Mouse (Mus musculus) heart, embryonic 15.5 days (tissue): ENCODE data around the gene Krtap21-1. TPM values are rescaled to one million over a fixed set of nuclear protein-coding genes. Genes with fewer than 3 reads are reported as not detected.
A peak's percentile ranks its signal among the peaks of the same experiment; 100 is the strongest.

Source experiments
- ATAC-seq: fragments of 200-750 bp; cut with Nextera tagmentation; replicated peaks from 2 replicates; pipeline ENCODE4 v1.8.0; 2017; ENCODE audit warnings: low read depth, moderate TSS enrichment; ENCODE audit not compliant: insufficient number of reproducible peaks, insufficient read depth, low FRiP score
- H3K27ac ChIP-seq: fragments of 300-500 bp; sonication (generic); 2 replicates; pipeline ENCODE4 v1.5.1; 2015; ENCODE audit warnings: mild to moderate bottlenecking, inconsistent platforms
- H3K27me3 ChIP-seq: fragments of 300-500 bp; sonication (generic); 2 replicates; pipeline ENCODE4 v1.6.1; 2015; ENCODE audit warnings: inconsistent platforms
- H3K36me3 ChIP-seq: fragments of 300-500 bp; sonication (generic); 2 replicates; pipeline ENCODE4 v1.6.1; 2015; ENCODE audit warnings: mild to moderate bottlenecking, inconsistent platforms
- H3K4me1 ChIP-seq: fragments of 300-500 bp; sonication (generic); replicated peaks from 2 replicates; pipeline ENCODE4 v1.6.1; 2015; ENCODE audit warnings: inconsistent platforms
- H3K4me2 ChIP-seq: fragments of 300-500 bp; sonication (generic); 2 replicates; pipeline ENCODE4 v1.6.1; 2015; ENCODE audit warnings: inconsistent platforms, mild to moderate bottlenecking, moderate library complexity
- H3K4me3 ChIP-seq: fragments of 300-500 bp; sonication (generic); 2 replicates; pipeline ENCODE4 v1.5.1; 2015; ENCODE audit warnings: mild to moderate bottlenecking, inconsistent platforms
- H3K9ac ChIP-seq: fragments of 300-500 bp; sonication (generic); 2 replicates; pipeline ENCODE4 v1.6.1; 2015; ENCODE audit warnings: mild to moderate bottlenecking, inconsistent platforms
- H3K9me3 ChIP-seq: fragments of 300-500 bp; sonication (generic); replicated peaks from 2 replicates; pipeline ENCODE4 v1.6.1; 2016; ENCODE audit warnings: inconsistent platforms
- WGBS: fragments of 180-500 bp; shearing (Covaris S2); methylation state at CpG from one replicate; pipeline ENCODE4 v1.1.7; 2015; ENCODE audit warnings: mixed read lengths; 5-methylcytosine and 5-hydroxymethylcytosine counted together
- polyA plus RNA-seq: library from polyadenylated mRNA; unstranded; fragments of >200 nt; fragmentation: Nextera tagmentation; extraction: Ambion mirVana; gene quantifications from 2 replicates; pipeline ENCODE4 v1.2.1, GENCODE M21; 2015

Gene Krtap21-1
- not detected in 2 replicates for polyA plus RNA-seq

GRCm38 (mm10) chr16:89403768-89404167, at the start of gene Krtap21-1:
TSS of gene Krtap21-1 (minus strand) at chr16:89403868.
- H3K4me2 ChIP-seq: no peak within 1 kb of the TSS
- H3K4me3 ChIP-seq: no peak within 1 kb of the TSS
- H3K9ac ChIP-seq: no peak within 1 kb of the TSS
- ATAC-seq: no peak
- WGBS: 79% methylated on average over 2 of the region's 2 CpGs
- no peaks in the 10 kb centered on the region for H3K4me1 ChIP-seq
- no peak within 1 kb of the TSS for H3K27ac ChIP-seq
- H3K36me3 ChIP-seq: no peaks in the 10 kb centered on the region
- H3K27me3 ChIP-seq: no peaks in the 10 kb centered on the region
- no peaks in the 10 kb centered on the region for H3K9me3 ChIP-seq

GRCm38 (mm10) chr16:89429586-89429985, 25.9 kb upstream of the Krtap21-1 start:
- Histone ChIP-seq H3K9ac (no peak overlapping the region), H3K4me1 (peaks cover 3% of the 10 kb centered on the region; the same call in 1 of the 2 replicates), H3K36me3 (no peaks in the 10 kb centered on the region), H3K4me2 (no peak overlapping the region), H3K4me3 (no peak overlapping the region), H3K27me3 (no peaks in the 10 kb centered on the region), H3K9me3 (no peaks in the 10 kb centered on the region), H3K27ac (no peak overlapping the region)
- WGBS: 56% methylated on average over 2 of the region's 2 CpGs
- ATAC-seq: no peak

GRCm38 (mm10) chr16:89425310-89425709, 21.6 kb upstream of the Krtap21-1 start:
- no peaks in the 10 kb centered on the region for H3K9me3 ChIP-seq
- peak overlapping the region; percentile 51 for H3K27ac ChIP-seq
- no peak overlapping the region for H3K9ac ChIP-seq
- H3K4me2 ChIP-seq: no peak overlapping the region
- 30% methylated on average over 5 of the region's 5 CpGs for WGBS
- peaks cover 3% of the 10 kb centered on the region; the same call in 1 of the 2 replicates for H3K4me1 ChIP-seq
- ATAC-seq: peak; percentile 87
- no peak overlapping the region for H3K4me3 ChIP-seq
- no peaks in the 10 kb centered on the region for H3K36me3 ChIP-seq
- H3K27me3 ChIP-seq: no peaks in the 10 kb centered on the region

GRCm38 (mm10) chr16:89420011-89420410, 16.3 kb upstream of the Krtap21-1 start, which contains the start of gene Krtap6-2:
TSS of gene Krtap6-2 (minus strand) at chr16:89420111.
- H3K9ac ChIP-seq: no peak within 1 kb of the TSS
- H3K27ac ChIP-seq: no peak within 1 kb of the TSS
- no peak within 1 kb of the TSS for H3K4me3 ChIP-seq
- no peaks in the 10 kb centered on the region for H3K4me1 ChIP-seq
- no peaks in the 10 kb centered on the region for H3K36me3 ChIP-seq
- H3K4me2 ChIP-seq: no peak within 1 kb of the TSS
- WGBS: 82% methylated on average over 3 of the region's 3 CpGs
- no peaks in the 10 kb centered on the region for H3K9me3 ChIP-seq
- H3K27me3 ChIP-seq: no peaks in the 10 kb centered on the region
- ATAC-seq: no peak

- no peak overlapping the region for H3K4me3 ChIP-seq
- no peak overlapping the region for H3K4me2 ChIP-seq
- 77% methylated on average over 3 of the region's 3 CpGs for WGBS
- ATAC-seq: no peak
- no peak overlapping the region for H3K27ac ChIP-seq
- no peaks in the 10 kb centered on the region for H3K27me3 ChIP-seq
- no peaks in the 10 kb centered on the region for H3K4me1 ChIP-seq
- H3K36me3 ChIP-seq: no peaks in the 10 kb centered on the region
- no peaks in the 10 kb centered on the region for H3K9me3 ChIP-seq
- H3K9ac ChIP-seq: no peak overlapping the region
Measured at GRCm38 (mm10) chr16:89416311-89416710, 12.6 kb upstream of the Krtap21-1 start.

- 73% methylated on average over 5 of the region's 5 CpGs for WGBS
Measured at GRCm38 (mm10) chr16:89410345-89411068, 6.8 kb upstream of the Krtap21-1 start.

GRCm38 (mm10) chr16:89372734-89373461, 30.8 kb downstream of the Krtap21-1 start:
- no peak overlapping the region for H3K4me2 ChIP-seq
- H3K27ac ChIP-seq: no peak overlapping the region
- H3K4me3 ChIP-seq: no peak overlapping the region
- no peak overlapping the region for H3K9ac ChIP-seq
- ATAC-seq: no peak
- no peaks in the 10 kb centered on the region for H3K36me3 ChIP-seq
- no peaks in the 10 kb centered on the region for H3K4me1 ChIP-seq
- H3K9me3 ChIP-seq: no peaks in the 10 kb centered on the region
- no peaks in the 10 kb centered on the region for H3K27me3 ChIP-seq
- WGBS: 68% methylated on average over 2 of the region's 2 CpGs

More at GRCm38 (mm10) chr16:89410345-89411068, 6.8 kb upstream of the Krtap21-1 start:
- Histone ChIP-seq H3K4me2 (no peak overlapping the region), H3K27me3 (no peaks in the 10 kb centered on the region), H3K9me3 (no peaks in the 10 kb centered on the region), H3K27ac (no peak overlapping the region), H3K36me3 (no peaks in the 10 kb centered on the region), H3K4me1 (no peaks in the 10 kb centered on the region), H3K4me3 (no peak overlapping the region), H3K9ac (no peak overlapping the region)
- ATAC-seq: no peak

Other genes starting within 250 kb of the Krtap21-1 start
- gene Gm9789, start 245.9 kb downstream of the Krtap21-1 start, polyA plus RNA-seq: not detected in 2 replicates
- gene Gm7735, start 234.4 kb downstream of the Krtap21-1 start, polyA plus RNA-seq: not detected in 2 replicates
- not detected in 2 replicates for gene 1110057P08Rik, start 229.1 kb downstream of the Krtap21-1 start, polyA plus RNA-seq
- not detected in 2 replicates for gene Krtap20-2, start 198.0 kb downstream of the Krtap21-1 start, polyA plus RNA-seq
- not detected in 2 replicates for gene Krtap6-2, start 16.2 kb upstream of the Krtap21-1 start, polyA plus RNA-seq
- gene Krtap8-1, start 84.1 kb upstream of the Krtap21-1 start, polyA plus RNA-seq: not detected in 2 replicates
- not detected in 2 replicates for gene Krtap7-1, start 104.5 kb upstream of the Krtap21-1 start, polyA plus RNA-seq
- not detected in 2 replicates for gene Krtap11-1, start 167.3 kb upstream of the Krtap21-1 start, polyA plus RNA-seq